Mouse (Mus musculus): ENCODE measurements around the gene BC034090.

DNA sequence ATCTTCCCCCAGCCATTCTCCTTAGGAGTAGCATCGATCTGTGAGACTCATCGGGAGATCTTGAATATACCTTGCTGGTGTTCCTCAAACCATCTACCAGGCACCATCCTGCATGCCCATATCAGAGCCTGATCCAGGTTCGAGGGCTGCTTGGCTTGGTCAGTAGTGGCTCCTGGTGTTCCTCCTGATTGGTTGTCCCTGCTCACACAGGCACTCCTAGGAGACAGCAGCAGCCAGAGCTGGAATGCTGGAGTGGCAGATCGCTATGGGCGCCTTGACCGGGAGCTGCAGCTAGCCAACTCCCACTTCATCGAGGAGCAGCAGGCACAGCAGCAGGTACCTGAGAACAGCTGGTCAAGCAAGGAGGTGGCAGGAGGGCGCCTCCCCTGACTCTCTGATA is 53.0 kb downstream of the BC034090 start:
- TF ChIP-seq POLR2A (IDR thresholded peaks at IDR 0.05; ENCODE audit: control insufficient read depth, low read depth, low read length), result no peak
- no peak for TF ChIP-seq CTCF (IDR thresholded peaks at IDR 0.05; ENCODE audit: control insufficient read depth, insufficient read depth, insufficient replicate concordance, low read depth, low read length)

Data from testis, adult 2 months (tissue).